Mouse (Mus musculus): Measurements from ENCODE around the gene Psmd5. TPM values are rescaled to one million over a fixed set of nuclear protein-coding genes. Genes with fewer than 3 reads are reported as not detected.
"Not testable (repeated sequence)": the region's sequence is repeated elsewhere in the genome, so short reads cannot be mapped to it uniquely, and the experiment has no call there.

The Psmd5 gene
- polyA plus RNA-seq, 1 experiment from 2014 or later: 129 TPM

DNA sequence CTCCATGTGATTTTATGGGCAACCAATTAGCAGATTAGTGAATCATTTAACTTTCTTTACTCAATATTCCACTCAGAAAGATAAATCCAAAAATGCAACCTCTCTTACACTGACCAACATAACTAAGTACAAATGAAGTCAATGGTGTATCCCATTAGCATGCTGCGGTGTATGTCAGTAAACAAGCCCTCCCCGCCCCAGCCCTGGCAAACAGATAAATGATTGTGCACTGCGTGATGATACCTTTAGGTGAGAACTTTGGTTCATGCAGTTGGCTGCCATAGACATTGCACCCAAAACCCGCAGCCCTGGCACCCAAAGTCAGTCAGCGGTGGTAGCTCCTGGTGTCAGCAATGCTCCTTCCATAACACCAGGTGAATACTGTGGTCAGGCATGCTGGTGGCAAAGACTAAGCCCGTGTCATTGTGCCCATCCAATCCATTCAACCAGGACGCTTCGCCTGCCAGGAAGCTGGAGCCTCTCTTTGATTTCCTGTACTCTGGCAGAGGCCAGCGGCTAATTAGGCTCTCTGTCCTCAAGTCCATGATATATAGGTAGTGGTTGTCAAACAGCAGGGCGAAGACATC lies 69.3 kb downstream of the Psmd5 start:
- H3K4me3 ChIP-seq (ENCODE audit: low read depth, low read length): no peak overlapping the region
- peaks cover 45% of the 10 kb centered on the region for H3K36me3 ChIP-seq (ENCODE audit: control insufficient read depth, insufficient read depth, low read length)
- H3K27me3 ChIP-seq (replicated peaks; ENCODE audit: control insufficient read depth, insufficient read depth, low read length): no peaks in the 10 kb centered on the region
- no peak for DNase-seq (ENCODE audit: low spot score)
- H3K9ac ChIP-seq (ENCODE audit: low read length): no peak overlapping the region
- no peak overlapping the region for H3K27ac ChIP-seq (ENCODE audit: low read depth, low read length)
- H3K4me2 ChIP-seq (ENCODE audit: low read length): no peak overlapping the region
- H3K4me1 ChIP-seq (ENCODE audit: control insufficient read depth, insufficient read depth, low read length): peaks cover 5% of the 10 kb centered on the region; the same call in 1 of the 2 replicates
- 94% methylated on average over 10 of the region's 10 CpGs for WGBS
- no peaks in the 10 kb centered on the region for H3K9me3 ChIP-seq (replicated peaks; ENCODE audit: control insufficient read depth, low read length)
- no peak for ATAC-seq

GRCm38 (mm10) chr2:34804815-34805214 lies 70.0 kb downstream of the Psmd5 start:
- no peak overlapping the region for H3K4me2 ChIP-seq (ENCODE audit: low read length)

DNA sequence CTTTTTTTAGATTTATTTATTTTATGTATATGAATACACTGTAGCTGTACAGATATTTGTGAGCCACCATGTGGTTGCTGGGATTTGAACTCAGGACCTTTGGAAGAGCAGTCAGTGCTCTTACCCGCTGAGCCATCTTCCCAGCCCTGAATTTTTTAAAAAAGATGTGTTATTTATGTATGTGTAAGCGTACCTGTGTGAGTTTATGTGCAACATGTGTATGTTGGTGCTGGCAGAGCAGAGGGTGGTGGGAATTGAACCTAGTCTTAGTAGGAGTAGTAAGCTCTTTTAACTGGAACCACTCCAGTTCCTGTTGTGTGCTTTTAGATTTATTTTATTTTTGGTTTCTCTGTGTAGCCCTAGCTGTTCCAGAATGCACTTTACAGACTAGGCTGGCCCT lies 70.6 kb downstream of the Psmd5 start:
- Histone ChIP-seq H3K27me3 (replicated peaks; ENCODE audit: control insufficient read depth, insufficient read depth, low read length) (no peaks in the 10 kb centered on the region), H3K9me3 (replicated peaks; ENCODE audit: control insufficient read depth, low read length) (no peaks in the 10 kb centered on the region), H3K9ac (ENCODE audit: low read length) (no peak overlapping the region), H3K4me1 (ENCODE audit: control insufficient read depth, insufficient read depth, low read length) (peaks cover 8% of the 10 kb centered on the region; the same call in 1 of the 2 replicates), H3K4me3 (ENCODE audit: low read depth, low read length) (no peak overlapping the region), H3K27ac (ENCODE audit: low read depth, low read length) (no peak overlapping the region), H3K36me3 (ENCODE audit: control insufficient read depth, insufficient read depth, low read length) (peaks cover 37% of the 10 kb centered on the region), H3K4me2 (ENCODE audit: low read length) (no peak overlapping the region)
- 98% methylated on average over 2 of the region's 2 CpGs for WGBS
- no peak for ATAC-seq
- DNase-seq (ENCODE audit: low spot score): no peak

More at GRCm38 (mm10) chr2:34804815-34805214, 70.0 kb downstream of the Psmd5 start:
- no peaks in the 10 kb centered on the region for H3K27me3 ChIP-seq (replicated peaks; ENCODE audit: control insufficient read depth, insufficient read depth, low read length)
- ATAC-seq (no peak), DNase-seq (ENCODE audit: low spot score) (no peak)
- 78% methylated on average over 1 of the region's 1 CpGs for WGBS
- H3K9ac ChIP-seq (ENCODE audit: low read length): no peak overlapping the region
- no peaks in the 10 kb centered on the region for H3K9me3 ChIP-seq (replicated peaks; ENCODE audit: control insufficient read depth, low read length)
- H3K4me3 ChIP-seq (ENCODE audit: low read depth, low read length): no peak overlapping the region
- H3K27ac ChIP-seq (ENCODE audit: low read depth, low read length): no peak overlapping the region
- peaks cover 40% of the 10 kb centered on the region for H3K36me3 ChIP-seq (ENCODE audit: control insufficient read depth, insufficient read depth, low read length)
- H3K4me1 ChIP-seq (ENCODE audit: control insufficient read depth, insufficient read depth, low read length): peaks cover 8% of the 10 kb centered on the region; the same call in 1 of the 2 replicates

- DNase-seq (ENCODE audit: low spot score): no peak
- H3K4me3 ChIP-seq (ENCODE audit: low read depth, low read length): no peak overlapping the region
- H3K4me1 ChIP-seq (ENCODE audit: control insufficient read depth, insufficient read depth, low read length): peaks cover 8% of the 10 kb centered on the region; the same call in 1 of the 2 replicates
- no peaks in the 10 kb centered on the region for H3K27me3 ChIP-seq (replicated peaks; ENCODE audit: control insufficient read depth, insufficient read depth, low read length)
- no peaks in the 10 kb centered on the region for H3K9me3 ChIP-seq (replicated peaks; ENCODE audit: control insufficient read depth, low read length)
- peak overlapping the region; percentile 37 for H3K4me2 ChIP-seq (ENCODE audit: low read length)
- peaks cover 33% of the 10 kb centered on the region for H3K36me3 ChIP-seq (ENCODE audit: control insufficient read depth, insufficient read depth, low read length)
- no peak overlapping the region for H3K27ac ChIP-seq (ENCODE audit: low read depth, low read length)
- no peak overlapping the region for H3K9ac ChIP-seq (ENCODE audit: low read length)
- ATAC-seq: no peak
- 71% methylated on average over 3 of the region's 3 CpGs for WGBS
Observed at GRCm38 (mm10) chr2:34803746-34804145, 71.0 kb downstream of the Psmd5 start.

GRCm38 (mm10) chr2:34802565-34803245 lies 72.1 kb downstream of the Psmd5 start:
- H3K9ac ChIP-seq (ENCODE audit: low read length): peak overlapping the region; percentile 79
- WGBS: under 1% methylated on average over 26 of the region's 32 CpGs
- H3K9me3 ChIP-seq (replicated peaks; ENCODE audit: control insufficient read depth, low read length); H3K4me1 ChIP-seq (ENCODE audit: control insufficient read depth, insufficient read depth, low read length); H3K27me3 ChIP-seq (replicated peaks; ENCODE audit: control insufficient read depth, insufficient read depth, low read length): not testable (repeated sequence)
- peak overlapping the region; percentile 65 for H3K4me3 ChIP-seq (ENCODE audit: low read depth, low read length)
- ATAC-seq (peak; percentile 59), DNase-seq (ENCODE audit: low spot score) (peak; percentile 16)
- H3K4me2 ChIP-seq (ENCODE audit: low read length): peak overlapping the region; percentile 80
- peak overlapping the region; percentile 83 for H3K27ac ChIP-seq (ENCODE audit: low read depth, low read length)
- H3K36me3 ChIP-seq (ENCODE audit: control insufficient read depth, insufficient read depth, low read length): peaks cover 24% of the 10 kb centered on the region

- peak; percentile 100 for DNase-seq (ENCODE audit: low spot score)
- H3K4me1 ChIP-seq (ENCODE audit: control insufficient read depth, insufficient read depth, low read length): peaks cover 8% of the 10 kb centered on the region; the same call in 1 of the 2 replicates
- H3K4me3 ChIP-seq (ENCODE audit: low read depth, low read length): peak overlapping the region; percentile 65
- ATAC-seq: peak; percentile 97
- peaks cover 19% of the 10 kb centered on the region for H3K36me3 ChIP-seq (ENCODE audit: control insufficient read depth, insufficient read depth, low read length)
- no peaks in the 10 kb centered on the region for H3K9me3 ChIP-seq (replicated peaks; ENCODE audit: control insufficient read depth, low read length)
- H3K27ac ChIP-seq (ENCODE audit: low read depth, low read length): peak overlapping the region; percentile 83
- H3K27me3 ChIP-seq (replicated peaks; ENCODE audit: control insufficient read depth, insufficient read depth, low read length): no peaks in the 10 kb centered on the region
- 6% methylated on average over 39 of the region's 39 CpGs for WGBS
- H3K4me2 ChIP-seq (ENCODE audit: low read length): peak overlapping the region; percentile 29; the same call in 1 of the 2 replicates
- peak overlapping the region; percentile 79 for H3K9ac ChIP-seq (ENCODE audit: low read length)
Observed at GRCm38 (mm10) chr2:34801516-34802482, 73.0 kb downstream of the Psmd5 start.

DNA sequence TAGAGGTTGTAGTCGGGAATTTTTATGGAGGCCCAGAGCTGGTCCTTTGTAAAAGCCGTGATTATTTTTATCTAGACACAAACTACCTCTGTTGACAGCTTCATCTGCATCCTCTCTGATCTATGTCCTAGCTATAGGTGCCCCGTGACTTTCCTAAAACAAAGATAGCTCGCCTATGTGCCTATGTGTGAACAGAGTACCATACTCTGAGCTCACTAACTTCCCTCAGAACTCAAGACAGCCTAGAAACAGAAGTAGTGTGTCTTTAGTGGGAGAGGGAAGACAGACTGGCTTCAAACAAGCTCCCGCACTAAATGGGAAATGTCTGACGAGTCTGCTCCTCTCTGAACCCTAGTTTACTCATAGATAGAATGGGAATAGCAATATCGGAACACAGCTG lies 74.4 kb downstream of the Psmd5 start:
- H3K4me2 ChIP-seq (ENCODE audit: low read length): no peak overlapping the region
- no peak overlapping the region for H3K4me3 ChIP-seq (ENCODE audit: low read depth, low read length)
- DNase-seq (ENCODE audit: low spot score): no peak
- no peak for ATAC-seq
- peaks cover 7% of the 10 kb centered on the region; the same call in 1 of the 2 replicates for H3K36me3 ChIP-seq (ENCODE audit: control insufficient read depth, insufficient read depth, low read length)
- WGBS: 82% methylated on average over 7 of the region's 7 CpGs
- H3K9me3 ChIP-seq (replicated peaks; ENCODE audit: control insufficient read depth, low read length): no peaks in the 10 kb centered on the region
- H3K27me3 ChIP-seq (replicated peaks; ENCODE audit: control insufficient read depth, insufficient read depth, low read length): no peaks in the 10 kb centered on the region
- no peak overlapping the region for H3K27ac ChIP-seq (ENCODE audit: low read depth, low read length)
- H3K4me1 ChIP-seq (ENCODE audit: control insufficient read depth, insufficient read depth, low read length): peaks cover 8% of the 10 kb centered on the region; the same call in 1 of the 2 replicates
- no peak overlapping the region for H3K9ac ChIP-seq (ENCODE audit: low read length)
